16 mouse cellular contexts compared by ENCODE assay signal in the genomic region with DNA sequence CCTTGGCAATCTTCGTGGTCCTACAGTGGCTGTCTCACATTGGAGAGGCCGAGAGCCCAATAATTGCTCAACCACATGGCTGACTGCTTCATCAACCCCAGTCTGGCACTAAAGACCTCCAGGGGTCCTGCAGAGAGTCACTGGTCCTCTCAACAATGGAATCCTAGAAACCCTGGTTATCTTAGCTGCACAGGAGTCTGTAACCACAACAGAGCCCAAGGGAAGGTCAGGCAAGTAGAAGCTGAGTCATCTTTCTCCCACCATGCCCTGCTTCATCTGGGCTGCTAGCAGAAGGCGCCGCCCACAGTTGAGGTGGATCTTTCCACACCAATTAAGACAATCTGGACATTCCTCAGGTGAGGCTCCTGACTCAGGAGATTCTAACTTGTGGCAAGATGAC.
"Had no signal": no experiment of that assay in that cellular context is flagged by ENCODE, and none has a peak within 500 bp of the region (broad histone marks: within the 10 kb centered on the region; RNA-seq: fewer than 3 reads in every experiment).

No protein-coding gene starts in this region.

- H3K4me1 ChIP-seq: kidney, embryonic 15.5 days; limb, embryonic 13.5 days; midbrain, embryonic 10.5 days; neural tube, embryonic 15.5 days had no signal

- DNase-seq: kidney, adult 2 months; kidney, postnatal 14 days; left cerebral cortex, postnatal 4 days; lung, adult 2 months; lung, postnatal 4 days; midbrain, embryonic 14.5 days; spleen, adult 18-20 months; thymus, adult 18-20 months; thymus, postnatal 14 days had no signal

- H3K27me3 ChIP-seq: kidney, embryonic 15.5 days; limb, embryonic 13.5 days; neural tube, embryonic 15.5 days had no signal

- ATAC-seq: intestine, embryonic 16.5 days; lung, postnatal 0 days had no signal

- H3K36me3 ChIP-seq: midbrain, embryonic 10.5 days; neural tube, embryonic 15.5 days had no signal

- H3K9me3 ChIP-seq: kidney, embryonic 15.5 days; limb, embryonic 13.5 days; midbrain, embryonic 10.5 days; neural tube, embryonic 15.5 days had no signal

- H3K4me3 ChIP-seq: kidney, embryonic 15.5 days; limb, embryonic 13.5 days; midbrain, embryonic 10.5 days; myocyte; neural tube, embryonic 15.5 days had no signal
